Mouse (Mus musculus) ovary, postnatal 14 days (tissue): ENCODE results near the gene Creb3l1.

Source experiments
- DNase-seq: peaks from one replicate; pipeline ENCODE4 v3.0.0; 2022; ENCODE audit warnings: low spot score

The Creb3l1 gene

GRCm38 (mm10) chr2:91942356-91942755 lies 81.9 kb downstream of the Creb3l1 start:
- no peak for DNase-seq

DNA sequence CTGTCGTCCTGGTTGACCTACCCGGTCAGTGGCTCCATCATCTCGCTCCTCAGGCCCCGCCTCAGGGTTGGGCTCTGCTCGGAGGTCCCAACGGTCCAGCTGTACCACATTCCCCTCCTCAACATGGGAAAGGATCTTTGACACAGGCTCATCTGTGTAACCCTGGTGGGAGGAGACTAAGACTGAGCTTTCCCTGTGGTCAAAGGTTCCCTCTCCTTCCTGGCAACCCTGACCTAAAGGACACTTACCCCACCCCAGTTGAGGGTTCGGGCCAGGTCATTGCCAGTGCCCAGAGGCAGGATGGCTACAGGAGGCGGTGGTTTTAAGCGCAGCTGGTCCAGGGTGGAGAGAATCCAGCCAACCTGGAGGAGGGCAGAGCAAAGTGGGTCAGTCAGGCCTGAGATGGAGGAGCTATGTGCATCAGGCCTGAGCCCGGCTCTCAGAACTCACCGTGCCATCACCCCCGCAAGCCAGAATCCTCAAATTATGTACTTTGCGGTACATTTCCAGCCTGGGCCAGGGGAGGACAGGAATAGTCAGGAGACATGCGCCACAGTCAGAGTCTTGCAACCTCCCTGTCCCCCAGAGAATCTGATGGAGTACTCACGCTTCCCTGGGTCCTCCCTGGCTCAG lies 84.9 kb downstream of the Creb3l1 start:
- no peak for DNase-seq

DNA sequence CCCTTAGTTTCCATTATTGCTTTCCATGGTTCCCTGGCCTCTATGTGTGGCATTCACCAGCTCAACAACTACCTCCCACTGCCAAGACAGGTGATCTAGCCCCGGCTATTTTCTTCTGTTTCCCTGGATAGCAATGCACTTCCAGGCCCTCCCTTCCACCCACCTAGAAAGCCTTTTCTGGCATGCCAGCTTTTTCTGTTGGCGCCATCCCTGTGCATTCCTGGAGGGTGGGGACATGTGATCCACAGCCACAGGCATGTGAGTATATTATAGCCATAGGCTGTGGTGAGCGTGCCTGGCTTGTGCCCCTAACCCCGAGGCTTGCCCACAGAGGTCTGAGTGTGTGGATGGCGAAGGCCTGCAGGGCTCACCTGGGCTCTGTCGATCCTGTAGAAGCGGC lies 88.1 kb downstream of the Creb3l1 start:
- no peak for DNase-seq

- DNase-seq: no peak
Measured at GRCm38 (mm10) chr2:91934826-91935525, 89.3 kb downstream of the Creb3l1 start.

DNA sequence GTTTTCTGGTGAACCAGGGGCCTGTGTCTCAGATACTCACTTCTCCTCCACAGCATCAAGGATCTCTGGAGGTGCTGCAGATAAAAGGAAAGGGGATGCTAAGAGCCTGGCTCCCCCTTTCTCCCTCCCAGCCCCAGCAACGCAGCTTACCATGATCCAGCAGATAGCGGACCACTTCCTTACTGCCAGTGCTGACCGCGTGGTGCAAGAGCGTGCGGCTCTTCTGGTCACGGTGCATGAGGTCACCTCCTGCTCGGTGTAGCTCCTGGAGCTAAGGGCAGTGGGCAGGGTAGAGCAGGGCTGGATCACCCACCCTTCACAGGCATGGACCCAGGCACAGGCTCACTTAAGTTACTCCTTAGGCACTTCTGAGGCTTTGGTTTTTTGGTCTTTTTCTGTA lies 90.3 kb downstream of the Creb3l1 start:
- no peak for DNase-seq

GRCm38 (mm10) chr2:91933471-91933870 lies 90.8 kb downstream of the Creb3l1 start:
- DNase-seq: no peak

DNA sequence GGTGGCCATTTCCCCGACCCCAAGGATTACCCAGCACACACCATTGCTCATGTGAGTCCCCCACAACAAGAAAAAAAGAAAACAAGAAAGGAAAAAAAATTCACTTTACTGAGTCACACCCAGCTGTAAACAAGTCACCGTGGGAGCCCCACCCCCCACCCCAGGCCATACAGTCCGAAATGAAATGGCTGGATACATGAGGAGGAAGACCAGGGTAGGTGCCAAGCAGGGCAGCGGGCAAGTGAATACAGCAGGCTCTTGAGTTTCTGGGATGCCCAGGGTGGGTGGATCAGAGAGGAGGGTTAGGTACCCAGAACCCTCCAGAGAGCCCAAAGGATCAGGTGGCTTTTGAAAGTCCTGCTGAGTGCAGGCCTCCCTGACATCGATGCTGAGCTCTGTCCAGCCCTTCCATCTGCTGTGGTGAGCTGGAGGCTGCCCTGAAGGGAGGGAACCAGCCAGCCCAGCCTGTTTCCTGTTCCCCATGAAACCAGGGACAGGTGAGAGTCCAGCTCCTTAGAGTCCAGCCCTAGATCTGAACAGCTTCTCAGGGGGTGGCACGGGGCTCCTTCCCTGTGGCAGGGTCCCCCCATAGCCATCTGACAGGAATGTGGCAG lies 91.5 kb downstream of the Creb3l1 start:
- no peak for DNase-seq
